ENCODE assay signal across 12 mouse cellular contexts in the genomic region with DNA sequence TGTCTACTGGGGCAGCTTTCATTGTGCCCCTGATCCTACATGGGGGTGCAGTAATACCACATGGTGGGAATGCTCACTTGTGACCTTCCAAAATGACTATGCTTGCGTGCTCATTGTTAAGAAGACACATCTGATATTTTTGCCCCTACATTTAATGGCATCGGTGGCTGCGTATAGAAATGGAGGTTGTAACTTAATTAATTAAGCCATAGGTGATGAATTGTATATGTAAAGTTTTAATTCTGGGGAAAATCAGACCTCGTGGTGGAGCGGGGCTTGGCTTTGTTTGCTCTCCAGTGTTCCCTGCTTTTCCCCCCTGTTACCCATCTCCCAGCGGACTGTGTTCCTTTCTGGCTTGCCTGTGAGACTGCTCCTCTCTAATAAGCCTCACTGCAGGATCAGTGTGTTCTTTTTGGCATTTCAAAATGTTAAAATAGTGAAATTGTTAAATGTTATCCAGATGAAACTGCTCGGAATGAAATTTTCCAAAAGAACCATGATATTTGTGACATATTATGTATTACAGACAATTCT. TPM values are rescaled to one million over a fixed set of nuclear protein-coding genes. Genes with fewer than 3 reads are reported as not detected.
DNase-seq lines count a peak whose midpoint lies in the region; ATAC-seq lines count a peak whose summit lies in the region.
"Had no signal": no experiment of that assay in that cellular context is flagged by ENCODE, and none has a peak within 500 bp of the region (broad histone marks: within the 10 kb centered on the region; RNA-seq: fewer than 3 reads in every experiment).

No protein-coding gene starts in this region.

- peak overlapping the region; percentile 74 for H3K27ac ChIP-seq in forebrain, embryonic 16.5 days (ENCODE audit: low read length)
- H3K27ac ChIP-seq in midbrain, embryonic 12.5 days (replicated peaks): 0 out of 2 replicates have a peak overlapping the region, but pooled peaks have one; percentile 10
- H3K27ac ChIP-seq: heart, embryonic 15.5 days had no signal

- peak; percentile 43 to 69 for DNase-seq in adrenal gland, adult (ENCODE audit: inconsistent age in 2 of 2, low spot score in 1 of 2)
- no peak for DNase-seq in adrenal gland, postnatal 10 days
- DNase-seq in cerebellum, adult 9-10 months: peak; percentile 63
- DNase-seq in heart, postnatal 36 days: no peak
- no peak for DNase-seq in heart, postnatal 14 days
- DNase-seq: kidney, adult 2 months; lung, postnatal 36 days had no signal

- no peak for ATAC-seq in forebrain, embryonic 16.5 days
- no peak for ATAC-seq in midbrain, embryonic 12.5 days (ENCODE audit: low FRiP score, low read depth)
- no peak for ATAC-seq in inflammation-experienced regulatory T-cells, adult 6 months

- peak overlapping the region; percentile 51 for H3K4me2 ChIP-seq in forebrain, embryonic 16.5 days (ENCODE audit: low read length)
- peak overlapping the region; percentile 29 for H3K4me2 ChIP-seq in midbrain, embryonic 12.5 days (replicated peaks)
- H3K4me2 ChIP-seq: heart, embryonic 15.5 days had no signal

- no peaks in the 10 kb centered on the region; the same call in 1 of the 2 replicates for H3K27me3 ChIP-seq in forebrain, embryonic 16.5 days (replicated peaks; ENCODE audit: control insufficient read depth, insufficient read depth, low read length)
- H3K27me3 ChIP-seq in midbrain, embryonic 12.5 days: peaks cover 27% of the 10 kb centered on the region

- H3K4me3 ChIP-seq in forebrain, embryonic 16.5 days (replicated peaks; ENCODE audit: low read length): peak overlapping the region; percentile 48
- peak overlapping the region; percentile 27 for H3K4me3 ChIP-seq in midbrain, embryonic 12.5 days
- H3K4me3 ChIP-seq: heart, embryonic 15.5 days had no signal

- no peaks in the 10 kb centered on the region for H3K9me3 ChIP-seq in forebrain, embryonic 16.5 days (ENCODE audit: control insufficient read depth, low read length)
- H3K9me3 ChIP-seq in midbrain, embryonic 12.5 days: no peaks in the 10 kb centered on the region
- H3K9me3 ChIP-seq: heart, embryonic 15.5 days had no signal

- H3K9ac ChIP-seq in forebrain, embryonic 16.5 days (replicated peaks; ENCODE audit: low read depth, low read length): peak overlapping the region; percentile 53
- no peak overlapping the region for H3K9ac ChIP-seq in midbrain, embryonic 12.5 days (replicated peaks)
- H3K9ac ChIP-seq: heart, embryonic 15.5 days had no signal

- H3K36me3 ChIP-seq in forebrain, embryonic 16.5 days (ENCODE audit: control insufficient read depth, insufficient read depth): no peaks in the 10 kb centered on the region
- H3K36me3 ChIP-seq in midbrain, embryonic 12.5 days: no peaks in the 10 kb centered on the region
- H3K36me3 ChIP-seq: heart, embryonic 15.5 days had no signal

- intact Hi-C loops in heart, postnatal 36 days (cut with DNase I): no loop called here
- intact Hi-C loops in heart, postnatal 14 days (cut with DNase I): no loop called here

- 67% methylated on average over 7 of the region's 7 CpGs for WGBS in forebrain, embryonic 16.5 days
- WGBS in midbrain, embryonic 12.5 days: 79% methylated on average over 7 of the region's 7 CpGs

- H3K4me1 ChIP-seq in forebrain, embryonic 16.5 days (replicated peaks; ENCODE audit: control insufficient read depth, insufficient read depth, low read length): peaks cover 14% of the 10 kb centered on the region
- peaks cover 7% of the 10 kb centered on the region for H3K4me1 ChIP-seq in midbrain, embryonic 12.5 days

RNA-seq across cellular contexts. Expression of gene Cnr1, which starts 2.4 kb away (rescaled TPM):
- total RNA-seq in adrenal gland, postnatal 10 days (2021): 10 to 100 TPM; 17.4 to 25.3 TPM
- polyA plus RNA-seq in forebrain, embryonic 16.5 days (2015; fragmentation: Nextera tagmentation; extraction: Ambion mirVana): 86.8 and 103 TPM in 2 replicates
- polyA plus RNA-seq in midbrain, embryonic 12.5 days (2016; fragmentation: Nextera tagmentation; extraction: Ambion mirVana): 24.3 and 31.2 TPM in 2 replicates
- polyA plus RNA-seq in inflammation-experienced regulatory T-cells, adult 6 months (2017; shearing (Covaris generic)): not detected
- under 1 TPM; 0.08 to 0.14 TPM for total RNA-seq in heart, postnatal 36 days (2021)
- total RNA-seq in heart, postnatal 14 days (2021): under 1 TPM; 0.07 to 0.22 TPM
- total RNA-seq: liver, adult 2 months had no signal
- polyA plus RNA-seq: liver, adult 2 months had no signal

Comparison
In these comparisons a context has a peak if more than half of its experiments do, and no peak if none do; other contexts are left out.
1. DNase-seq: peak in adrenal gland, adult (2 of 2) and cerebellum, adult 9-10 months (single experiment); none in adrenal gland, postnatal 10 days (single experiment), heart, postnatal 36 days (0 of 2) and heart, postnatal 14 days (0 of 2).
2. RNA of gene Cnr1, which starts 2.4 kb away (total RNA-seq): 17.4 to 25.3 TPM in adrenal gland, postnatal 10 days; 0.07 to 0.22 TPM in heart, postnatal 14 days and 0.08 to 0.14 TPM in heart, postnatal 36 days; every median in the first group is over 10 times any median in the second.